Mouse (Mus musculus): ENCODE results near the gene Rtbdn. TPM values are rescaled to one million over a fixed set of nuclear protein-coding genes. Genes with fewer than 3 reads are reported as not detected.

Rtbdn gene
- 0.21 and 0.81 TPM in 2 replicates for polyA plus RNA-seq (2012; rRNA removed)

GRCm38 (mm10) chr8:84946528-84947240 lies at the start of gene Rtbdn:
Rtbdn (plus strand) TSS chr8:84946991.

DNA sequence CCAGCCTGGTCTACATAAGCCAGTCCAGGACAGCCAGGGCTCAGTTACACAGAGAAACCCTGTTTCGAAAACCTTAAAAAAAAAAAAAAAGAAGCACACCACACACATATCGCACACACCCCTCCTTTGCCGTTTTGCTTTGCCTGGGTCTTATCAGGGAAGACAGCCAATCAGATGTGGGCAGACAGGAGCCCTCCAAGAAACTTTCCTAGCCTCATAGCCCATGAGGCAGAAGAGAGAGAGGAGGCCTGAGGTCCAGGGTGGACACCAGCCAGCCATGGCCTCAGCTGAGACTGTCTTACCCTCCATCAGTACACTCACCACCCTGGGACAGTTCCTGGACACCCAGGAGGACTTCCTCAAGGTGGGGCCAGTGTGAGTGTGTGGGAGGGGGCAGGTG lies 45.0 kb upstream of the Rtbdn start, which contains the start of gene Klf1:
Gene Klf1 (plus strand): TSS at position 177 of the 400 bp plus-strand sequence.

DNA sequence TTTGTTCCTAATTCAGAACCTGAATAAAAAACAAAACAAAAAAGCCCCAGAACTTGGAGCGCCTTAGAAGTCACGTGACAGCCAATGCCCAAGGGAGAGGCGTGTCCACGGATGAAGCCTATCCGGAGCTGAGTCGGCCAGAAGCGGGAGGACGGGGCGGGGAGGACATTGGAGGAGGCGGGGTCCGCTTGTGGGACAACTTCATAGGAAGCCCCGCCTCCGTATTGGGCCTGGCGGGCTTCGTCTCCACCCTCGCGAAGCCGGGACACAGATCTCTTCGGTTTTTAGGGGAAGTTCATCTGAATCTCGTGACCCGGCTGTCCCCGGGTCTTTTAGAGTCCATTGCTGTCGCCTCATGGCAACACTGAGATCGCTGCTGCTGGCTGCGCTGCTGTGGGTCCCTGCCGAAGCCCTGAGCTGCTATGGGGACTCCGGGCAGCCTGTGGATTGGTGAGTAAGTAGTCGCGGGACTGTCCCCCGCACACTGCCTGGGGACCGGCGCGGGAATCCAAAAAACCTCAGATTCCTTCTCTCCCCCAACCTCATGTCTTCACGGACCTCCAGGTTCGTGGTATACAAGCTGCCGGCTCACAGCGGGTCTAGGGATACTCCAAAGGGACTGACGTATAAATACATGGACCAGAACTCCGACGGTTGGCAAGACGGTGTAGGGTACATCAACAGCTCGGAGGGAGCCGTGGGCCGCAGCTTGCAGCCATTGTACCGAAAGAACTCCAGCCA lies 38.2 kb upstream of the Rtbdn start, which contains the start of gene Dnase2a:
Gene Dnase2a (plus strand): TSS at position 140 of the 741 bp plus-strand sequence.

DNA sequence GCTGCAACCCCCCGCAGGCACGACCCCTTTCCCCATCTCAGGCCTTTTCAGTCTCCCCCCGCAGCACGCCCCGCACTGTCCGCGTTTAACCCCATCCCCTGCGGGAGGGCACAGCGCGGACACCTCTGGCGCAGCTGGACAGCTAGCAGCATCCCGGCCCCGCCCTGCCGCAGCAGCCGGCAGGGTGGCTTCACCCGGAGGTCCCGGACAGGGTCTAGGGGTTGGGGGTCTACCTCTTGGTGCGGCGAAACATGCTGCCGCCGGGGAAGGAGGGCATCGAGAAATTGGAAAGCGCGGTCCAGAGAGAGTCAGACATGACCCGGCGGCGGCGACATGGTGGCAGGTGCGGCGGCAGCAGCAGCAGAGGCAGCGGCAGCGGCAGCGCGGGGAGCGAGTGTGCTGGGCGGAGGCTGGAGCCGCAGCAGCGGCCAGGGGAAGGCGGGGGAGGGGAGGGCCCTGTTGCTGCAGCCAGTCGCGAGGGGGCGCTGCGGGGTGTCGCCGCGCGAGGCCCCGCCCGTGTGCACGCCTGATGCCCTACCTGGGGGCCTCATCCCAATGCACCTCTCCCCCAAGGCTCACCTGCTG lies 9.7 kb upstream of the Rtbdn start, which contains the start of gene Mast1:
Gene Mast1 (minus strand): TSS at position 398 of the 585 bp plus-strand sequence.

DNA sequence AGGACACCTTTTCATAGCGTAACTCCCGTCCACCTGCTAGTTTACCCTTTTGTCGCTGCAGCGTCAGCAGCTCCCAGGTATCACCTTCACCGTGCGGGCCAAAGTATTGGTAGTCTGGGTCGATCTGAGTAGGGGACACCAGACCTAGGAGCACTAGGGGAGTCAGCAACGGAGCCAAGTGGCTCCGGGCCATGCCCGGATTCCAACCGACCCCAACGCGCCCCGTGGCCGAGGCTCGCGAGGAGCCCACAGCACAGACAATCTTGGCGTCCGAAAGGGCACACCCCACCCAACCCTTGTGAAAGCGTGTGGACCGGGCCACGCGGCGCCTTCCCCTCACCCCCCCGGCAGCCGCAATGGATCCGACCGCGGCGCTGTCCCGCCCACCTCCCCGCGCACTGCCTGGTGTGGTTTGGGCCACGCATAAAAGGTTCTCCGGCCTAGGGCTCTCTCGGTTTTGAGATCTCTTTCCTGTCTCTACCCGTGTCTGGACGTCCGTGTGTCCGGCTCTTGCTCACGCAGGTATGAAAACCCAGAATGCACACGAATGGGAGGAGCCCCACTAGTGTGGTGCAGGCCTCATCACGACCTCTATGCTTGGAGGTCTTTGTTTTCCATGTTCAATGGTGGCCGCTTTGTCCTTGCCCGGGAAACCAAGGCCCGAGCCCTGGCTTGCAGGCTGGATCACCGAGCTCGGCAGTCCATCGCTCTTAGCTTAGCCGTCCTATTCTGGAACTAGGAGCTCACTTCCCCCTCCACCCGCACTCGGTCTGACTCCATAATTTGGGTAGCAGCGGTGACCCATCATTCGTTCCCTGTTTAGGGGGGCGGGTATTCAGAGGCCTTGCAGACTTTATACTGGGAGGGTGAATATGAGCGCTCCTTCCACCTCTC lies 22.7 kb downstream of the Rtbdn start, which contains the start of the genes Gm49661, Prdx2 and Rnaseh2a:
Gene Gm49661 (minus strand): TSS at position 193 of the 894 bp plus-strand sequence.
Gene Prdx2 (plus strand): TSS at position 347 of the 894 bp plus-strand sequence.
Gene Rnaseh2a (minus strand): TSS at position 527 of the 894 bp plus-strand sequence.

DNA sequence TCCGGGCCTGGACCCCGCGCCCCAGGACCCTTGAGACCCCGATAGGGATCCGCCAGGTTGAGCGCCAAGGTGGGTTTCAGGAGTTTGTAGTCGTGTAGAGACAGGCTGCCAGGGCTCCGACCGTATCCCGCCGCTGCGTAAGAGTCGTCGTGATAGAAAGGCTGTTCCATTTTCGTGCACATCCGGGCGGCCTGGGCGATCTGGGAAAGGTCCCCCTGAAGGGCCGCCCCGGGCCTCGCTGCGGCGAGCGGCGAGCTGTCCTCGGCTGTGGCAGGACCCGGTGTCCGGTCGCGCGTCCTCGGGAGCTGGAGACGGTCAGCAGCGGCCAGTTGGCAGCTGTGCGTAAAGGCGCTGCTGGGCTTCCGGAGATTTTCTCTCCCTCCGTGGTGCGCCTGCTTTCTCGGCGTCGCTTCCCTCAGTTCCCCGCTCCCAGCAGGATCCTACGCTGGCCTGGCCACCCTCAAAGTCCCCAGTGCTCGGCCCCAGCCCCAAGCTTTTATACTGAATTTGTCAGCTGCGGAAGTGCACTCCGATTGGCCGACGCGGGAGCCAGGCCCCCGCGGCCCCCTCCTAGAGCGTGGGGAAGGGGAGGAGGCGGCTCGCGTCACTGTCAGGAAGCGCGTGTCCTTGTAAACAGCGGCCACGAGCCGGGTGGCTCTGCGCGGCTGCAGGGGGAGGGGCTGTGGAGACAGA lies 31.6 kb downstream of the Rtbdn start, which contains the start of gene Junb:
Gene Junb (minus strand): TSS at position 471 of the 693 bp plus-strand sequence.

GRCm38 (mm10) chr8:84990349-84990748 lies 43.6 kb downstream of the Rtbdn start, which contains the start of gene Hook2:
Hook2 (plus strand) TSS chr8:84990603.

Other genes starting within 250 kb of the Rtbdn start
- gene Lyl1, start 245.5 kb upstream of the Rtbdn start, polyA plus RNA-seq (2012; rRNA removed), result 8.4 and 9.0 TPM in 2 replicates
- gene G430095P16Rik, start 224.0 kb upstream of the Rtbdn start, polyA plus RNA-seq (2012; rRNA removed), result 0.29 and 0.59 TPM in 2 replicates
- gene Nfix, start 146.6 kb upstream of the Rtbdn start, polyA plus RNA-seq (2012; rRNA removed), result 42.4 and 55.8 TPM in 2 replicates
- gene Dand5, start 124.2 kb upstream of the Rtbdn start, polyA plus RNA-seq (2012; rRNA removed), result 2.1 and 2.9 TPM in 2 replicates
- gene Gadd45gip1, start 115.5 kb upstream of the Rtbdn start, polyA plus RNA-seq (2012; rRNA removed), result 40.4 and 47.3 TPM in 2 replicates
- 58.2 and 66.6 TPM in 2 replicates for gene Rad23a, start 106.3 kb upstream of the Rtbdn start, polyA plus RNA-seq (2012; rRNA removed)
- 162 and 189 TPM in 2 replicates for gene Calr, start 100.1 kb upstream of the Rtbdn start, polyA plus RNA-seq (2012; rRNA removed)
- 35.1 TPM in 2 replicates for gene Farsa, start 90.0 kb upstream of the Rtbdn start, polyA plus RNA-seq (2012; rRNA removed)
- 1.3 and 1.9 TPM in 2 replicates for gene Syce2, start 74.9 kb upstream of the Rtbdn start, polyA plus RNA-seq (2012; rRNA removed)
- gene Gcdh, start 53.1 kb upstream of the Rtbdn start, polyA plus RNA-seq (2012; rRNA removed), result 130 and 142 TPM in 2 replicates
- 0.23 and 0.28 TPM in 2 replicates for gene Klf1, start 45.1 kb upstream of the Rtbdn start, polyA plus RNA-seq (2012; rRNA removed)
- 13.5 and 17.0 TPM in 2 replicates for gene Dnase2a, start 38.4 kb upstream of the Rtbdn start, polyA plus RNA-seq (2012; rRNA removed)
- 1.3 and 1.7 TPM in 2 replicates for gene Mast1, start 9.6 kb upstream of the Rtbdn start, polyA plus RNA-seq (2012; rRNA removed)
- gene Gm49661, start 22.4 kb downstream of the Rtbdn start, polyA plus RNA-seq (2012; rRNA removed), result not detected in 2 replicates
- 119 and 140 TPM in 2 replicates for gene Prdx2, start 22.6 kb downstream of the Rtbdn start, polyA plus RNA-seq (2012; rRNA removed)
- 41.0 and 42.0 TPM in 2 replicates for gene Rnaseh2a, start 22.8 kb downstream of the Rtbdn start, polyA plus RNA-seq (2012; rRNA removed)
- 231 and 249 TPM in 2 replicates for gene Junb, start 31.7 kb downstream of the Rtbdn start, polyA plus RNA-seq (2012; rRNA removed)
- 43.2 and 50.0 TPM in 2 replicates for gene Hook2, start 43.6 kb downstream of the Rtbdn start, polyA plus RNA-seq (2012; rRNA removed)
- 96.2 and 105 TPM in 2 replicates for gene Best2, start 67.5 kb downstream of the Rtbdn start, polyA plus RNA-seq (2012; rRNA removed)
- gene Asna1, start 78.3 kb downstream of the Rtbdn start, polyA plus RNA-seq (2012; rRNA removed), result 110 TPM in 2 replicates
- 108 and 150 TPM in 2 replicates for gene Trir, start 79.8 kb downstream of the Rtbdn start, polyA plus RNA-seq (2012; rRNA removed)
- gene Tnpo2, start 89.9 kb downstream of the Rtbdn start, polyA plus RNA-seq (2012; rRNA removed), result 53.8 and 59.8 TPM in 2 replicates
- gene Fbxw9, start 113.1 kb downstream of the Rtbdn start, polyA plus RNA-seq (2012; rRNA removed), result 59.9 and 71.0 TPM in 2 replicates
- gene Gm5741, start 121.0 kb downstream of the Rtbdn start, polyA plus RNA-seq (2012; rRNA removed), result 0.72 TPM in 1 of 2 replicates, not detected in the other
- gene Dhps, start 124.8 kb downstream of the Rtbdn start, polyA plus RNA-seq (2012; rRNA removed), result 53.6 and 68.0 TPM in 2 replicates
- 87.0 and 110 TPM in 2 replicates for gene Wdr83os, start 133.7 kb downstream of the Rtbdn start, polyA plus RNA-seq (2012; rRNA removed)
- gene Wdr83, start 134.3 kb downstream of the Rtbdn start, polyA plus RNA-seq (2012; rRNA removed), result 29.5 and 29.6 TPM in 2 replicates
- 70.9 and 73.4 TPM in 2 replicates for gene Man2b1, start 136.3 kb downstream of the Rtbdn start, polyA plus RNA-seq (2012; rRNA removed)
- 0.57 and 1.0 TPM in 2 replicates for gene Zfp791, start 176.1 kb downstream of the Rtbdn start, polyA plus RNA-seq (2012; rRNA removed)
- gene Cks1brt, start 204.9 kb downstream of the Rtbdn start, polyA plus RNA-seq (2012; rRNA removed), result not detected in 2 replicates

All from colon, adult 2 months (tissue).